Mouse (Mus musculus) heart, adult 18-20 months (tissue): ENCODE data around the gene Pik3r5. TPM values are rescaled to one million over a fixed set of nuclear protein-coding genes. Genes with fewer than 3 reads are reported as not detected.

Source experiments
- DNase-seq, 2 experiments: peaks; one replicate each; pipeline ENCODE4 v3.0.0; 2021 to 2022; ENCODE audit warnings: mixed read lengths in 1 of 2
- long read RNA-seq, 2 experiments: library from polyadenylated mRNA; stranded (forward); transcript quantifications; one replicate each; pipeline ENCODE4 v2.0.0; 2021
- total RNA-seq, 2 experiments: library from RNA; stranded (reverse); gene quantifications; 2 replicates each; pipeline ENCODE4 v1.2.3; 2021

Gene Pik3r5
- 1 to 10 TPM; 1.1 to 1.9 TPM for total RNA-seq
- long read RNA-seq, experiment 1 = 0 reads
- long read RNA-seq, experiment 2 = 0 reads

GRCm38 (mm10) chr11:68431699-68432360 is at the start of gene Pik3r5:
Gene Pik3r5, plus strand, starts transcription at chr11:68432121.
- DNase-seq = peak; percentile 79 to 81

GRCm38 (mm10) chr11:68383519-68383918 is 48.4 kb upstream of the Pik3r5 start:
- DNase-seq = no peak

- DNase-seq = no peak
These were observed 47.8 kb upstream of the Pik3r5 start for GRCm38 (mm10) chr11:68384131-68384530.

GRCm38 (mm10) chr11:68384592-68385020 is 47.3 kb upstream of the Pik3r5 start:
- DNase-seq = peak in 1 of 2 experiments; percentile 53

GRCm38 (mm10) chr11:68385021-68385821 is 46.7 kb upstream of the Pik3r5 start:
- peak in 1 of 2 experiments; percentile 64 for DNase-seq

- peak; percentile 47 to 67 for DNase-seq
These were observed 45.9 kb upstream of the Pik3r5 start for GRCm38 (mm10) chr11:68385921-68386588.

GRCm38 (mm10) chr11:68386589-68387440 is 45.1 kb upstream of the Pik3r5 start:
- peak; percentile 81 to 83 for DNase-seq

- DNase-seq = no peak
These were observed 44.5 kb upstream of the Pik3r5 start for GRCm38 (mm10) chr11:68387441-68387760.

- DNase-seq = peak in 1 of 2 experiments; percentile 56
These were observed 43.8 kb upstream of the Pik3r5 start for GRCm38 (mm10) chr11:68387971-68388654.

GRCm38 (mm10) chr11:68388655-68389015 is 43.3 kb upstream of the Pik3r5 start:
- no peak for DNase-seq

- DNase-seq = no peak
These were observed 42.3 kb upstream of the Pik3r5 start for GRCm38 (mm10) chr11:68389621-68390020.

GRCm38 (mm10) chr11:68390381-68391287 is 41.3 kb upstream of the Pik3r5 start:
- DNase-seq = peak; percentile 69

GRCm38 (mm10) chr11:68393897-68394490 is 37.9 kb upstream of the Pik3r5 start:
- DNase-seq = no peak

- DNase-seq = no peak
These were observed 37.2 kb upstream of the Pik3r5 start for GRCm38 (mm10) chr11:68394749-68395148.

- no peak for DNase-seq
These were observed 36.4 kb upstream of the Pik3r5 start for GRCm38 (mm10) chr11:68395546-68395945.

- DNase-seq = no peak
These were observed 32.9 kb upstream of the Pik3r5 start for GRCm38 (mm10) chr11:68398891-68399547.

- DNase-seq = peak in 1 of 2 experiments; percentile 55
These were observed 32.3 kb upstream of the Pik3r5 start for GRCm38 (mm10) chr11:68399548-68400020.

- DNase-seq = peak; percentile 61 to 70
These were observed 31.8 kb upstream of the Pik3r5 start for GRCm38 (mm10) chr11:68400021-68400671.
